Mouse (Mus musculus) Patski (cell line): ENCODE results near the gene Mmp19. TPM values are rescaled to one million over a fixed set of nuclear protein-coding genes. Genes with fewer than 3 reads are reported as not detected.

Source experiments
- ATAC-seq: fragments of 100-300 bp; one replicate; pipeline ENCODE4 v1.8.0; 2021
- CTCF ChIA-PET: fragments of 350-600 bp; sonication (Branson Sonifier 250); formaldehyde crosslinking; loops from one replicate; lab custom pipeline; 2022; ENCODE audit warnings: inconsistent platforms; lab: Charles Lee
- POLR2A ChIA-PET: fragments of 350-600 bp; sonication (Branson Sonifier 250); formaldehyde crosslinking; loops from one replicate; lab custom pipeline; 2022; ENCODE audit warnings: antibody characterized with exemption, inconsistent platforms; lab: Charles Lee
- DNase-seq: peaks from one replicate; pipeline ENCODE4 v3.0.0-alpha.2; 2011; ENCODE audit warnings: low read depth, low spot score
- H3K27me3 ChIP-seq: fragments of 371-371 bp; one replicate; pipeline ENCODE4 v1.5.1; 2021
- CTCF ChIP-seq: fragments of 100-300 bp; IDR thresholded peaks from one replicate; pipeline ENCODE4 v1.5.1; 2021
- in situ Hi-C: fragments of 300-500 bp; cut with MboI; formaldehyde crosslinking; loops from 3 replicates; pipeline ENCODE4 v1.11.1; 2018; ENCODE audit warnings: low pct_unique_long_range_greater_than_20kb, mixed read lengths
- polyA plus RNA-seq: library from polyadenylated mRNA; unstranded; gene quantifications from one replicate; pipeline ENCODE4 v1.2.3, GENCODE M21; 2021

Mmp19 gene
- polyA plus RNA-seq = 18.6 TPM

- TF ChIP-seq CTCF = no peak
- no peak for DNase-seq
- H3K27me3 ChIP-seq = no peaks in the 10 kb centered on the region
- in situ Hi-C loops = no loop called here
- ChIA-PET POLR2A (interaction anchor here (1.4 kb wide), 1 partner anchor 10 kb away, joined by 3 read pairs; no protein-coding TSS in a partner anchor), CTCF (interaction anchor here (1.7 to 2.4 kb wide), 3 partner anchors 11 to 18 kb away, joined by 4 to 6 read pairs (median 6); no protein-coding TSS in a partner anchor)
- peak; percentile 54 for ATAC-seq
Measured at GRCm38 (mm10) chr10:128790398-128791124, at the start of gene Mmp19. Mmp19 (plus strand) TSS chr10:128790910.

- ChIA-PET CTCF (interaction anchor here (1.7 to 2.2 kb wide), 2 partner anchors 10 to 31 kb away, joined by 4 to 9 read pairs; no protein-coding TSS in a partner anchor), POLR2A (no interaction called here)
- no peak for ATAC-seq
- in situ Hi-C loops = no loop called here
- no peak for TF ChIP-seq CTCF
- no peak for DNase-seq
- no peaks in the 10 kb centered on the region for H3K27me3 ChIP-seq
Measured at GRCm38 (mm10) chr10:128742616-128743015, 48.1 kb upstream of the Mmp19 start.

GRCm38 (mm10) chr10:128743235-128743634 is 47.5 kb upstream of the Mmp19 start:
- ATAC-seq (no peak), DNase-seq (no peak)
- in situ Hi-C loops = no loop called here
- no peak for TF ChIP-seq CTCF
- CTCF ChIA-PET = interaction anchor here (1.1 to 1.7 kb wide), 3 partner anchors 11 to 62 kb away, joined by 3 to 4 read pairs (median 3); no protein-coding TSS in a partner anchor
- H3K27me3 ChIP-seq = no peaks in the 10 kb centered on the region
- POLR2A ChIA-PET = interaction anchor here (0.9 kb wide), 1 partner anchor 62 kb away, joined by 3 read pairs; no protein-coding TSS in a partner anchor

- no peak for TF ChIP-seq CTCF
- POLR2A ChIA-PET = interaction anchor here (0.9 kb wide), 1 partner anchor 61 kb away, joined by 3 read pairs; no protein-coding TSS in a partner anchor
- in situ Hi-C loops = no loop called here
- ATAC-seq = peak; percentile 18
- no peaks in the 10 kb centered on the region for H3K27me3 ChIP-seq
- no peak for DNase-seq
- CTCF ChIA-PET = interaction anchor here (1.1 to 1.7 kb wide), 3 partner anchors 11 to 61 kb away, joined by 3 to 4 read pairs (median 3); no protein-coding TSS in a partner anchor
Measured at GRCm38 (mm10) chr10:128743791-128744191, 46.9 kb upstream of the Mmp19 start.

GRCm38 (mm10) chr10:128744211-128744610 is 46.5 kb upstream of the Mmp19 start:
- ChIA-PET POLR2A (interaction anchor here (0.9 kb wide), 1 partner anchor 61 kb away, joined by 3 read pairs; no protein-coding TSS in a partner anchor), CTCF (interaction anchor here (1.1 to 1.7 kb wide), 5 partner anchors 12 to 61 kb away, joined by 3 to 4 read pairs (median 3); no protein-coding TSS in a partner anchor)
- no peak for TF ChIP-seq CTCF
- in situ Hi-C loops = no loop called here
- DNase-seq (no peak), ATAC-seq (no peak)
- no peaks in the 10 kb centered on the region for H3K27me3 ChIP-seq

- ATAC-seq (no peak), DNase-seq (no peak)
- in situ Hi-C loops = no loop called here
- CTCF ChIA-PET = interaction anchor here (0.6 to 1.6 kb wide), 7 partner anchors 10 to 169 kb away, joined by 3 to 11 read pairs (median 3); no protein-coding TSS in a partner anchor
- TF ChIP-seq CTCF = peak; percentile 51
- POLR2A ChIA-PET = interaction anchor here (0.6 to 1.1 kb wide), 3 partner anchors 17 to 56 kb away, joined by 3 to 5 read pairs (median 4); partner anchors contain the start of gene Pmel
- no peaks in the 10 kb centered on the region for H3K27me3 ChIP-seq
Measured at GRCm38 (mm10) chr10:128744680-128745601, 45.8 kb upstream of the Mmp19 start, which contains the start of gene Dgka. Dgka (minus strand) TSS chr10:128744855.

GRCm38 (mm10) chr10:128745946-128746613 is 44.6 kb upstream of the Mmp19 start:
- no peaks in the 10 kb centered on the region for H3K27me3 ChIP-seq
- TF ChIP-seq CTCF = no peak
- in situ Hi-C loops = no loop called here
- ChIA-PET POLR2A (interaction anchor here (1.1 kb wide), 1 partner anchor 42 kb away, joined by 4 read pairs; the partner anchor contains the start of gene Pmel), CTCF (interaction anchor here (0.9 to 1.5 kb wide), 3 partner anchors 11 to 167 kb away, joined by 3 to 11 read pairs (median 3); no protein-coding TSS in a partner anchor)
- ATAC-seq (no peak), DNase-seq (no peak)

GRCm38 (mm10) chr10:128746972-128747645 is 43.6 kb upstream of the Mmp19 start:
- CTCF ChIA-PET = interaction anchor here (1.2 kb wide), 2 partner anchors 17 kb away, joined by 3 read pairs; no protein-coding TSS in a partner anchor
- no peak for ATAC-seq
- no peaks in the 10 kb centered on the region for H3K27me3 ChIP-seq
- DNase-seq = no peak
- TF ChIP-seq CTCF = no peak
- in situ Hi-C loops = no loop called here
- POLR2A ChIA-PET = interaction anchor here (1.1 to 1.2 kb wide), 2 partner anchors 52 to 148 kb away, joined by 4 read pairs; no protein-coding TSS in a partner anchor
